Mouse (Mus musculus) left cerebral cortex, adult 18-20 months (tissue): Measurements from ENCODE around the gene Kcnk5. TPM values are rescaled to one million over a fixed set of nuclear protein-coding genes. Genes with fewer than 3 reads are reported as not detected.

Source experiments
- DNase-seq, 2 experiments: peaks; one replicate each; pipeline ENCODE4 v3.0.0; 2021 to 2022; ENCODE audit warnings: low spot score in 2 of 2, mixed read lengths in 1 of 2
- total RNA-seq, 2 experiments: library from RNA; stranded (reverse); gene quantifications; 2 replicates each; pipeline ENCODE4 v1.2.3; 2021

Gene Kcnk5
- total RNA-seq, 2 experiments from 2014 or later: 0.21 to 0.37 TPM

DNA sequence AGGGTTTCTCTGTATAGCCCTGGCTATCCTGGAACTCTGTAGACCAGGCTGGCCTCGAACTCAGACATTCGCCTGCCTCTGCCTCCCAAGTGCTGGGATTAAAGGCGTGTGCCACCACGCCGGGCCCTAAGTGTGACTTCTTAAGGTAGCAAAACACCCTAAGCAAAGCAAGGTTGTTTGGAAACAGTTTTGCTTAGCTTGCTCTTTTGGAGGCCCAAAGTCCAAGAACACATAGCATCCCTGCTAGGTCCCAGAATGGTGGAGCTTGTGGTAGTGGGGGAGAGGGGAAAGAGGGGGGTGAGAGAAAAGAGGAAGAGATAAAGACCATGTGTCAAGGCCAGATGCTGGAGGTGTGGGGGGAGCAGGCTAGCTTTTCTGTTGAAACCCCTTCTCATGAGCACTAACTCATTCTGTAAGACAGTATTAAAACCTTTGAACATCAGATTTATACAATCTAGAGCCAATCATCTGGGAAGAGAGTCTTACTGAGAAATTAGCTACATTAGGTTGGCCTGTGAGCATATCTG is 21.1 kb upstream of the Kcnk5 start:
- no peak for DNase-seq

DNA sequence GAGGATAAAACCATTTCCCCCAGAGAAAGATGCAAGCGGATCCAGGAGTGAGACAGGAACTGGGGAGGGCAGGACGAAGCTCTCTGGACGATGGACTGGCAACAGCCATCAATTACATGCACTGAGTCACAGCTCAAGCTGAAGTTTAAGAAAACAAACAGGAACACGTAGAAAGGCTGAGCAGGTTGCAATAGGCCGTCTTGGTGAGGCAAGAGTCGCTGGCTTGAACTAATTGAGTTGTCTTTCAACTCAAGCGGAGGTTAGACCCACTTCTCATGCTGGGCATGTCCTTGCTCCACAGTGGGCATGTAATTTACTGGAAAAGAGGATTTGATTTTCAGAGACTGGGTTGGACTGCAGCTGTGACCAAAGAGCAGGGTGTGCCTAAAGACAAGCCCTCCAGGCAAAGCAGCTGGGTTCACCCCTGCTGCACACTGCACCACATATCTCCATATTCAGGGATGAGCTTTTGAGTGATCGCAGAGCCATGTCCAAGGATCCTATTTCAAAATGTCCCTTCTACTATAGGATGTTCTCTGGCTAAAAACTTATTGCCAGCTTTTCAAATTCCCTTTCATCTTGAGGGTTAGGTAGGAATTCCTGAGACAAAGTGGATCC is 19.6 kb upstream of the Kcnk5 start:
- DNase-seq: no peak

DNA sequence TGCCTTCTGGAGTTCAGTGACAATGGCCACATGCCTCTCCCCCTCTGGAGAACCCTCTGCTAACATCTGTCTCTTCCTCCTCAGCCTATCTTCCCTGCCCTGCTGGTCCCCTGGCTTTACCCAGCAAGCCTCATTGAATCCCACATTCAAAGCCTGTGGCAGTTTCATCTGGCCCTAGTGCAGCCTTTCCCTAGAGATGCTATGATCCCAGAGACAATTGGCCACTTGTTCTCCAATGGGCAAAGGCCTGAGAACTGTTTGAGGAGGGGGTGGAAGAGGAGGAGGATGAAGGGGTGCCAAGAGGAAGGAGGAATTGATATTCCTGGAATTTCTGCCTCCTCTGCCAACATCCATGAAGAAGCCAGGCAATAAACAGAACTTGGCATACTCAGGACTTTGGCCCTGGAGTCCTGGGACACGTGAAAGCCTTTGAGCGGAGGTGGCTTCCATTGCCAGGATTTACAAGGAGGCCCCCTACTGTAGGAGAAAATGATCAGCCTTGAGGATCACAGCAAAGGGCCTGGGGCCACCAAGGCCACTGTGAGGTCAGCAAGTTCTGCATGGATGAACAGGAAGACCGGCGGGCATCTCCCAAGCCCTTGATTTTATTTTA is 11.6 kb upstream of the Kcnk5 start:
- no peak for DNase-seq

DNA sequence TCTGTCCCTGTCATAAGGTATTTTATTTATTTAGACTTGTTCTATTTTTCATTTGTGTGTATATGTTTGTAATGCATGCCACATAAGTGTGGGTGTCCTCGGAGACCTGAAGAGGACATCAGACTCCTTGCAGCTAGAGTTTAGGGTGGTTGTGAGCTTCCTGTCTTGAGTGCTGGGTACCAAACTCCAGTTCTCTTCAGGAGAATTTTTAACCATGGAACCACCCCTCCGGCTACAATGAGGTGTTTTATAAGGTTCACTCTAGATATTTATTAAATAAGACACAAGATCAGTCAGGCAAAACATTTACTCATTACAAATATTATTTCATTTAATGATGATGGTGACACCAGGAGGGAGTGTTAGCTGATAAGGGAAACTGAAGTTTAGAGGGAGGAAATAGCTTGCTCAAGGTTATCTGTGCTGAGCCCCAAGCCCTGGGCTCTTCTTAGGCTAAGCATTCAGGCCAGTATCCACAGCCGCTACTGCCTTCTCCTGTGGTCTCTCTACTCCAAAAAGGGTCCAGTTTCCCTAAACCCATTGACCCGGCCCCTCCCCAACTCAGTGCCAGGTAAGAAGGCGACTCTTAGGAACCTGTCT is 9.6 kb upstream of the Kcnk5 start:
- DNase-seq: no peak

DNA sequence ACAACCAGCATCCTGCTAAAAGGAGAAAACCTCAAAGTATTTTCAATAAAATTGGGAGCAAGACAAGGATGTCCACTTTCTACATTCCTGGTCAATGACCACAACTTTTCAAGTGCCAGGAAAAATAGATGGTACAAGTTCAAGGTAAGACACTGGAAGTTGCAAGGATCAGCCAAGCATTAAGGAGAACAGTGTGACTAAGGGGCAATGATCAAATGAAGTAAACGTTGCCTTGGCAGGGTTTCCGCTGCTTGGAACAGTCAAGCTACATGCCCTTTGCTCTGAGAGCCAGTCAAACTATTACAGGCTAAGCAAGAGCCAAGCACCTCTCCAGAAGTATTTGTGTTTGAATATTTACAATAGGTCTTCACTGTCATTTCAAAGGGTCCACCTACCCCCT is 8.1 kb upstream of the Kcnk5 start:
- no peak for DNase-seq

DNA sequence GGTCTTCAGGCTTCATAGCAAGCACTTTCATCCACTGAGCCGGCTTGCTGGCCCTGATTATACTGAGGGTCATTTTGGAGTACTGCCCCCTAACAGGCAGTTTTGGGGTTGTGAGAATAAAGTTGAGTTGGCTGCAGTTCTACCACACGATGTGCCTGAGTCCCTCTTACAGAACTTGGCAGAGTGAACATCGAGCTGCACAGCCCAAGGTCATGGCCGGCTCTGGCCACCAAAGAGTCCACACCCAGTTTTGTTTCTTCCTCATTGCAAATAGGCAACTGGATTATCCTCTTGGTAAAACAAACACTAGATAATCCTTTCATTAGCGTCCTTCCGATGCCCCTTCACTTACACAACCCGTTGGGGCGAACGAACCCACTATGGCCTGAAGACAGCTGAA is 3.8 kb upstream of the Kcnk5 start:
- no peak for DNase-seq

DNA sequence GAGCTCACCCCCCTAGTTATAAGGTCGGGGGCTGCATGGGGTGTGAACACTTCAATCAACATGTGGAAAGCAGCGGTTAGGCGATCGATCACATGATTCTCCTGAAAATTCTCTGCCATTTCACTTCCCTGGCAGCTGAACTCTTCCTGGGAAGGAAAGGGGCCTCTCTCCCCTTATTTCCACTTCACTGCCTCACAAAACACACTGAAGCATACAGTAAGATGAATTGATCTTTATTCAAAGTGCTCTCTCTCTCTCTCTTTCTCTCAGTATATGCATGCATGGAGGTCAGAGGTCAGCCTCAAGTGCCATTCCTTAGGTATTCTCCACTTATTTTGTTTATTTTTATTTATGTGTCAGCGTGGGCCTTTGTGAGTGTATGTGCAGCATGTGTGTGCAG is 2.1 kb upstream of the Kcnk5 start:
- DNase-seq: no peak

DNA sequence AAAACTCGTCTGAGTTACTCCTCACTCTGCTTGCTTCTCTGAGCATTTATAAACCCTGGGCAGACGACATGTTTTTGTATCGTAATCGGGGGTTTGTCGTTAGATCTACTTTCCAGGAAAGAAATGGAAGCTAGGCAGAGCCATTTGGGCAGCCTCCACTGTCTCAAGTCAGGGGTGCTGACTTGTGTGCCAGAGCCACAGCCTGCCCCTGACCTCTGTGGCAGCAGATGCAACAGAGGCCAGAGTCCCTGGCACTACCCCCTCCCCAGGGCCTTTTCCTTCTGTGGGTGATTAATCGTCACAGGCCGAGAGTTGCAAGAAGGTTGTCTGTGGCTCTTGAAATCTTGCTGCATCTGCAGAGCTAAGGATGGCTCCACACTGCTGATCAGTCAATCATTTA is 987 bp upstream of the Kcnk5 start:
- DNase-seq: no peak

DNA sequence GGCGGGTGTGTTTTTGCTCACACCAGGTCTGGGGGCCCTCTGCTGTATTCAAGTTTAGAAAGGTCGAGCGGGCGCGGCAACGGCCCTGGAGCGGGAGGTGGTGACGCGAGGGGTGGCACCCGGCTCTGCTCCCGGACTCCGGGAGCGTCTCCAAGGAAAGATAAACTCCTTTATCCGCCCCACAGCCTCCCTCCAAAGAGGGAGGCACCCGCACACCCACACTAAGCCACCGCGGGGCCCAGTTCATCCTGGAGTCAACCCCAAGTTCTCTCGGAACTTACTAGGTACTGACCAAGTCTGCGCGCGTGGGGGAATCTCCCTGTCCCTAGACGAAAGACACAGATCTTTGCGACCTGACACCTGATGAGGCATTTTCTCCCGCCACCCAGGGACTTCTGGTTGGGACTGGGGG is 852 bp downstream of the Kcnk5 start:
- no peak for DNase-seq

DNA sequence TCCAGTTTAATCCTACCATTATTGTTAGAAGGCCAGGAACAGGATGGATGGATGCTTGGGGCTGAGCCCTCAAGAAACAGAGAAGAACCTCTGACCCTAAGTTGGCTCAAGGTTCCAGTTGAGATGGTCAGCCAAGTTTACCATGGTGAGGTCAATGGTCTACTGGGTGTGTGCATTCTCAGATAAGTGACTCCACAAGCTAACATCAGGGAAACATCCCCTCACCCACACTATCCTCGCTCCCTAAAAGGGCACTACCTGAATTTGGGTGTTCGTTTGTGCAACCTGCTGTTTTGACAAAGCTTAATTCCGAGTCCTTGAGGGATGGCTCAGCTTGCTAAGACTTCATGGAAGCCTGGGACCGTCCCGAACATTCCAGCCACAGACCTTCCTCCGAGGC is 1.3 kb downstream of the Kcnk5 start:
- no peak for DNase-seq

DNA sequence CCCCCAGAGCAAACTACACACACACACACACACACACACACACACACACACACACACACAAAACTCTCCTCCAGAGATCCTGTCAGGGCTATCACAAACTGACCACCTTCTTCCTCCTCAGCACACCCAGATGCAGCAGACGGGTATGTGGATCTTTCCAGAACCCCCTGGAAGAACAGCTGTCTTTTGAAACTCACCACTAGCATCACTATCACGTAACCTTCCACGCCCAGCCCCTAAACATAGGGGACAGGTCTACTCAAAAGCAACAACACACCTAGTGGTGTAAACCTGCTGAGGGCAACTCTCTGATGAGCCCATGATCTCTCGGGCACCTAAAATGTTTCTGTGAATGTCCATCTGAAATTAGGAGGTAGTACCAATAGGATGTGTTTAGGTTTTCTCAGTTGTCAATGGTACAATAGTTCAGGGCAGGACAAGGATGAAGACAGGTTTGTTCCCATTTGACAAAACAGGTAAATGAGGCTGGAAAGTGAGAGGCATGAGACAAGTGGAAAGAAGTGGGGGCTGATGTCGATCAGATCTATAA is 1.8 kb downstream of the Kcnk5 start:
- no peak for DNase-seq

DNA sequence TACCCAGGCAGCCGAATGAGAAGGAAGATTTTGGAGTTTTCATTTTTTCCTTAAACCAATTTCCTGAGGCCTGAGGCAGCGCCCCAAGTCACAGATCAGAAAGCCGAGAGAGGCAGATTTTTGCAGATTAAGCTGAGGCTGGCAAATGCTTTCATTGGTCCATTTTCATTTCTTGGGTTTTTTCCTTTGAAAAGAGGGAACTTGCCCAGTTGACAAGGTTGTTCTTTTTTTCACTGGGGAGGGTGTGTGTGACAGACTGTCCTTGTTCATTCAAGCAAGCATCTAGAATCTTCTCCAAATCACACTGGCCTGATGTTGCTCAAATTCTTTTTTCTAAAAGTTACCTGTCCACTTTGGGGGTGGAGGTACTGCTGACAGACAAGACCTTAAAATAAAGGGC is 2.5 kb downstream of the Kcnk5 start:
- DNase-seq: no peak

DNA sequence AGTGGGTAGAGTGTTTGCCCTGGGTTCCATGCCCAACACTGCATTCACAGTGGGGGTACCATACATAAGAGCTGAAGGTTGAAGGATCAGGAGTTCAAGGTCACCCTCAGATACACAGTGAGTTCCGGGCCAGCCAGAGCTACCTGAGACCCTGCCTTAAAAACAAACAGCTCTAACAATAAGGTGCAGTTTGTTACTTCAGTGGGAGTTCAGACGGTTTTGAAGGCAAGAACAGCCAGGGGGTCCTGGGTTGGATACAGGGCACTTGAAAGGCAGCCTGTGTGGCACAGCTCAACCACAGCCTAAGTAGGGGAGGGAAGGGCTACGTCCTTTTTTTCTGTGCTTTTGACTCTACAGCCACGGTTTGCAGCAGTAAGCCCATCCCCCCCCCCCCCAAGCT is 3.0 kb downstream of the Kcnk5 start:
- DNase-seq: no peak

DNA sequence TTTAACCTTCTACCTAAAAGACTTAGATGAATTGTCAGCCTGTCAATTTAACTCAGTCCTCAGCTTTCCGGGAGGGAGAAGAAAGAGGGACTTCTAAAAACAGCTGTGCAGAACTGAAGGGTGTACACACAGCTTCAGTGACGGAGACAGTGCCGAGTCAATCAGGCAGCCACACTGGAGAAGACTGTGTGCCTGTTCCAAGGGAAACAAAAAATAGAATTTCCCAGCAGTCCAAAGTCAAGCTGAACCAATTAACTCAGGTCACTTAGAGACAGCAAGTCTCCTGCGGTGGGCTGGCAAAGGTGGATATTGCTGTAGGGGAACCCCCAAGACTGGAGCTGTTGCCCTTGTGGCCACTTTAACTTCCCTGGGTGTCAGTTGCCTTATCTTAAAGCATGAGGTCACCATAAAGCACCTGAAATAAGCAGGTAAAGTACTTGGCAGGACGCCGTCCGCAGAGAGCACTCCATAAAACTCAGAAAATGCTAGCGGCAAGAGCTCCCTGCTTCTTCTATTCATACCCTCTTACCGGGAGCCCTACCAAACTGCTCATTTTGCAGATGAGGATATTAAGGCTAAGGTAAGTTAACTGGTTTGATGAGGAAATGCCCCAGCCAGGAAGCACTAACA is 4.0 kb downstream of the Kcnk5 start:
- DNase-seq: no peak

DNA sequence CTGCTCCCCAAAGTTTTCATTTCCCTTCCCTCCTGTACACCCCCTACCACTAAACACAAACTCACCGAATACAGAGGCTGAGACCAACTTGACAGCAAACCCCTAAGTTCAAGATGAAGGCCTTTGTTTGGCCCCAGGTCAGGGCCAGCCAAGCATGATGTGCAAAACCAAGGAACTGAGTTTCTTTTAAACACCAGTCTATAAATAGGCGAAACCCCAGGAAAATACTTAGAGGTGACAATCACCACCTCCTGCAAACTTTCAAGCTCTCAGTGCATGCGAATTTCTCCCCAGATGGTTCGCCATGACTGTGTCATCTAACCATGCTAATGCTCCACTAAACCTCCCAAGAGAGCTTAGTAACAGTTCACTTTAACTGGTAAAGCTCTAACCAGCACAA is 5.9 kb downstream of the Kcnk5 start:
- DNase-seq: no peak

DNA sequence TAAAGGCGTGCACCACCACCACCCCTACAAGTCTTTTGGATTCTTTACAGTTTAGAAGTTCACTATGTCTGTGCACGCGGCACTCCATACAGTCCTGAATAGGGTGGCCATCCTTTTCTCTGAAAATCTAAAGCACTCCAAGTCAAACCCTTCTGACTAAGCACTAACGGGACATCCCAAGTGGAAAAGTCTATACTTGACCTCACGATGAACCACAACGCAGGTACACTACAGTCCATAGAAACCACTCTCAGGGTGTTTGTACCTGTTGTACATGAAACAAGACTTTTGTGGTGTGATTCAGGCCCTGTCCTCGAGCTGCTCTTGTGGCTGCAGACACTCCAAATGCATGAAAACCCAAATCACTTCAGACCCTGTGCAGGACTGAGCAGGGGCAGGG is 6.5 kb downstream of the Kcnk5 start:
- no peak for DNase-seq

DNA sequence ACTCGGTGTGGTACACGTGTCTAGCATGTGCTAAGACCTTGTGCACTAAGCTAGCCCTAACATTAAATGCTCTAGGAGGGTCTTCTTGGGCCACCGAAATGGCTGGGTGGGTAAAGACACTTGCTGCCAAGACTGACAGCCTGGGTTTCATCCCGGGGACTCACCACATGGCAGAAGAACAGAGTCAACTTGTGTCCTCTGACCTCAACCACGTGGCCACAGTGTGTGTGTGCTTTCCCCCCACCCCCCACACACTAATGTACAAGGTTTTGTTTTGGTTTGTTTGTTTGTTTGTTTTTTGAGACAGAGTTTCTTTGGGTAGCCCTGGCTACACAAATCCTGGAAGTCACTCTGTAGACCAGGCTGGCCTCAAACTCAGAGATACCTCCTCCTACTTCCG is 6.9 kb downstream of the Kcnk5 start:
- DNase-seq: no peak

DNA sequence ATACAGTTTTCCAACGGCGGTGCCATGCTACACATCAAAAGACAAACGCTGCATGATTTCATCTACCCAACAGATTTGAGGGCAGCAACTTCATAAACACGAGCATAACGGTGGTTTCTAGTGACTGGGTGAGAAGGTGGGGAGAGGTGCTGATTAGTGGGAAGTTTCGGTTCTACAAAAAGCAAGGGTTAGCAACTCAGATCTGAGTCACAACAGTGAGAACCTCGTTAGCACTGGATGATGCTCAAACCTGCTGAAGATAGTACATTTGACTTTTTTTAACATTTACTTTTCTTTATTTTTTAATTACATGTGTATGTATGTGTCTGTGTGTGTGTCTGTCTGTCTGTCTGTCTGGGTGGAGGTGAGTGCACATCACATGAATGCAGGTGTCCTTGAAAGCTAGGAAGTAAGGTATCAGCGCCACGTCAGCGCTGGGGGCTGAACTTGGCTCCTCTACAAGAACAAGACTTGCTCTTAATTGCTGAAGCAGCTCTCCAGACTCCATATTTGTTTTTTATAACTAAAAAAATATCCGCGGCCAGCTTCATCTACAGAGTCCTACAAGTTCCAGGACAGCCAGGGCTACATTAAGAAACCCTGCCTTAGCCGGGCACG is 7.6 kb downstream of the Kcnk5 start:
- DNase-seq: no peak

DNA sequence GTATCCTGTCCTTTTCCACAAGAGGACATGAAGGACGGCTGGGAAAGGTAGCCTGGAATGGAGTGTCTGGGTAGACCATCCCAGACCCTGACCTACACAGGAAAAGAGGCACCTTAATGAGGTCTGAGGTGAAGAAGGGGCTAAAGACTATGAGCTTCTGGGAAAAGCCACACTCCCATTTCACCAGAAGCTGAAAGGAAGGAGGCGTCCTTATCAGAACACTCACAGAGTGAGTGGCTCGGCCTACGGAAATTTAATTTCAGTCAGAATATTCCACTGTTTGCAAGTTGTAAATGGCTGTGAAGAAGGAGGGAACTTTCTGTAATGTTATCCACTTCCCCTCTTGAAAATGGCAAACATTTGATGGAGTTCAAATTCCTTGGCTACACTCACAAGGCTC is 8.7 kb downstream of the Kcnk5 start:
- no peak for DNase-seq

DNA sequence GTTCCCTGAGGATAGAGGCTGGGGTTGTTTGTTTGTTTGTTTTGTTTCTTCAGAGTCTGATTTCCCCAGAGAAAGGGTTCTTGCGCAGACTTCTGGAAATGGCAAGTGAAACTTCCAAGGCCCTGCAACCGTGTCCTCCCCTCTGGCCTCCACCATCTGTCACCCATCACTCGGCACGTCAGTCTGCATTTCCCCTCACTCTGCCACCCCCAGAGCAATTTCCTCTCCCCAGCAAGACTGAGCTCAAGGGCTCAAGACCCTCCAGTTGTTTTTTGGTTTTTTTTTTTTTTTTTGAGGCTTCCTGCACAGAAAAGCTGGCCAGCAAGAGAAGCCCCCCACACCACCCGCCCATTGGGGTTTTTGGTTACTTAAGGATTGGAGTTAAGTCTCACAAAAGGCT is 9.1 kb downstream of the Kcnk5 start:
- DNase-seq: no peak

DNA sequence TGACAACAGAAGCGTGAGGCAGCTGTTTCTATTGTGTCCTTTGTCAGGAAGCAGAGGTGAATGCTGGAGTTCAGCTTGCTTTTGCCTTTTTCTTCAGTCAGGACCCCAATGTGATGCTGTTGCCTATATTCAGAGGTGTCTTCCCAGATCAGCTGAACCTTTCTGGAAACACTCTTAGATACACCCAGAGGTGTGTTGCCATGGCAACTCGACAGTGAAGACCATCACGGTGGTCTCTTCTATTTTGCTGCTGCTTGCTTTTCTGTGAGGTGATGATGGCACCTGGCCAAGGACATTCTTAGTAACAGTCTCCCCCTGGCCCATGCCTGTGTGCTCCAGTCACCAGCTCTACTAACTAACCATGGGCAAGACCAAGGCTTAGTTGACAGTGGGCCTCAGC is 9.8 kb downstream of the Kcnk5 start:
- DNase-seq: no peak

DNA sequence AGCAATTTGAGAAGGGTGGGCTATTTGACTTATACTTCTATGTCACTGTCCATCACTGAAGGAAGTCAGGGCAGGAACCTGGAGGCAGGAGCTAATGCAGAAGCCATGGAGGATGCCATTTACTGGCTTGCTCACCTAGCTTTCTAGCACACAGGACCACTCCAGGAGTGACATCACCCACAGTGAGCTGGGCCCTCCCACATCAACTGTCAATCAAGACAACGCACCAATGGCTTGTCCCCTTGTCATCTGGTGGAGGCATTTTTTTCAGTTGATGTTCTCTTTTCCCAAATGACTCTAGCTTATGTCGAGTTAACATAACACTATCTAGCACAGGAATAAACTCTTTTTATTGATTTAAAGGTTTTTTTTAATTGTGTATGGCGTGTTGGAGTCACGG is 12.4 kb downstream of the Kcnk5 start:
- DNase-seq: no peak
